25 mouse cellular contexts compared by ENCODE assay signal in genomic region chr11:93729119-93729518, GRCm38 (mm10).
DNase-seq lines count a peak whose midpoint lies in the region; ATAC-seq and TF ChIP-seq lines count a peak whose summit lies in the region.
"Had no signal": no experiment of that assay in that cellular context is flagged by ENCODE, and none has a peak within 500 bp of the region (broad histone marks: within the 10 kb centered on the region; RNA-seq: fewer than 3 reads in every experiment).

No protein-coding gene starts in this region.

- H3K4me3 ChIP-seq in lung, adult 2 months (replicated peaks; ENCODE audit: extremely low read depth, low read depth, low read length), result no peak overlapping the region
- H3K4me3 ChIP-seq in hindbrain, postnatal 0 days (ENCODE audit: low read length), result no peak overlapping the region
- H3K4me3 ChIP-seq: forebrain, embryonic 13.5 days; heart, adult 2 months; heart, embryonic 13.5 days; hindbrain, embryonic 10.5 days; hindbrain, embryonic 15.5 days; midbrain, embryonic 10.5 days; stomach, embryonic 15.5 days had no signal

- H3K9ac ChIP-seq in hindbrain, postnatal 0 days (replicated peaks; ENCODE audit: low read length), result no peak overlapping the region
- H3K9ac ChIP-seq: forebrain, embryonic 13.5 days; heart, embryonic 13.5 days; hindbrain, embryonic 15.5 days; stomach, embryonic 15.5 days had no signal

- H3K4me2 ChIP-seq in hindbrain, postnatal 0 days (ENCODE audit: low read depth, low read length), result no peak overlapping the region
- H3K4me2 ChIP-seq: forebrain, embryonic 13.5 days; heart, embryonic 13.5 days; hindbrain, embryonic 15.5 days; liver, embryonic 11.5 days; stomach, embryonic 15.5 days had no signal

- WGBS in lung, adult 2 months, result 70% methylated on average over 9 of the region's 9 CpGs
- WGBS in hindbrain, postnatal 0 days, result 90% methylated on average over 9 of the region's 9 CpGs

- no peaks in the 10 kb centered on the region for H3K9me3 ChIP-seq in hindbrain, postnatal 0 days (ENCODE audit: low read length)
- H3K9me3 ChIP-seq: forebrain, embryonic 13.5 days; hindbrain, embryonic 10.5 days; hindbrain, embryonic 15.5 days; midbrain, embryonic 10.5 days; stomach, embryonic 15.5 days had no signal

- no peaks in the 10 kb centered on the region for H3K4me1 ChIP-seq in lung, adult 2 months (ENCODE audit: control insufficient read depth, insufficient read depth, low read length)
- no peaks in the 10 kb centered on the region for H3K4me1 ChIP-seq in hindbrain, postnatal 0 days (ENCODE audit: insufficient read depth, low read length)
- H3K4me1 ChIP-seq: heart, embryonic 13.5 days; hindbrain, embryonic 15.5 days; stomach, embryonic 15.5 days had no signal

- TF ChIP-seq CTCF in lung, adult 2 months (IDR thresholded peaks at IDR 0.05; ENCODE audit: insufficient read depth, low read length), result no peak
- TF ChIP-seq CTCF in hindbrain, postnatal 0 days (IDR thresholded peaks at IDR 0.05; ENCODE audit: low read depth), result no peak

- H3K27me3 ChIP-seq in hindbrain, postnatal 0 days (ENCODE audit: insufficient read depth, low read length), result no peaks in the 10 kb centered on the region
- H3K27me3 ChIP-seq: forebrain, embryonic 13.5 days; heart, embryonic 13.5 days; hindbrain, embryonic 15.5 days; stomach, embryonic 15.5 days had no signal

- ATAC-seq in megakaryocyte, adult 5-6 weeks (ENCODE audit: poor library complexity, severe bottlenecking), result peak; percentile 89
- no peak for ATAC-seq in hindbrain, postnatal 0 days
- ATAC-seq: activated CD4-positive, CD25-positive, alpha-beta regulatory T cell, adult 4 months; forebrain, embryonic 13.5 days; midbrain, embryonic 16.5 days had no signal

- H3K27ac ChIP-seq in hindbrain, postnatal 0 days, result no peak overlapping the region
- H3K27ac ChIP-seq: forebrain, embryonic 13.5 days; heart, adult 2 months; heart, embryonic 13.5 days; hindbrain, embryonic 10.5 days; hindbrain, embryonic 15.5 days; macrophage; midbrain, embryonic 10.5 days; stomach, embryonic 15.5 days had no signal

- peak; percentile 65 for DNase-seq in heart, adult 11 months
- DNase-seq in heart, adult 9 months (ENCODE audit: low spot score in 2 of 2), result no peak
- peak; percentile 4 for DNase-seq in kidney, postnatal 14 days
- DNase-seq in kidney, postnatal 25 days, result no peak
- peak; percentile 21 for DNase-seq in lung, postnatal 36 days
- no peak for DNase-seq in lung, adult 2 months
- DNase-seq in hindbrain, postnatal 0 days (ENCODE audit: low spot score), result no peak
- DNase-seq: adrenal gland, adult 2 months; adrenal gland, postnatal 36 days; cerebellum, adult 2 months; cerebellum, postnatal 25 days; gastrocnemius, postnatal 14 days; heart, adult 2 months; heart, postnatal 10 days had no signal

- H3K36me3 ChIP-seq in hindbrain, postnatal 0 days (ENCODE audit: insufficient read depth, low read length), result no peaks in the 10 kb centered on the region
- H3K36me3 ChIP-seq: heart, embryonic 13.5 days; hindbrain, embryonic 10.5 days; hindbrain, embryonic 15.5 days; midbrain, embryonic 10.5 days; stomach, embryonic 15.5 days had no signal

- TF ChIP-seq POLR2A in lung, adult 2 months (IDR thresholded peaks at IDR 0.05; ENCODE audit: borderline replicate concordance, extremely low read depth, low read depth, low read length), result no peak

Comparison
In these comparisons a context has a peak if more than half of its experiments do, and no peak if none do; other contexts are left out.
1. DNase-seq: peak in heart, adult 11 months (single experiment), kidney, postnatal 14 days (single experiment) and lung, postnatal 36 days (single experiment); none in heart, adult 9 months (0 of 2), kidney, postnatal 25 days (0 of 2), lung, adult 2 months (single experiment) and hindbrain, postnatal 0 days (single experiment).